27 mouse cellular contexts compared by ENCODE assay signal in the genomic region with DNA sequence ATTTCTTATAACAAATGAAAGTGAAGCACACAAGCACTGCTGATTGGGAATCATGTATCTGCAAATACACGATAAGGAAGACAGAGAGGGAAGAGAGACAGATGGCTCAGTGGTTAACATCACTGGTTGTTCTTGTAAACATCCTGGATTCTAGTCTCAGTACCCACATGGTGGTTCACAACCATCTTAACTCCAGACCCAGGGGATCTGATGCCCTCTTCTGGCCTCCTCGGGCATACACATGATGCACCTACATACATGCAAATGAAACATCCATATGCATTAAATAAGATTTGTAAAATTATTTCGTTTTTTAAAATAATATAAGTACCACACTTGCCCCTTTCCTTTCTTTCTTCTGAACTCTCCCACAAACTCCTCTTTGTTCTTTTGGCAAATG.
DNase-seq lines count a peak whose midpoint lies in the region; ATAC-seq and TF ChIP-seq lines count a peak whose summit lies in the region.
"Had no signal": no experiment of that assay in that cellular context is flagged by ENCODE, and none has a peak within 500 bp of the region (broad histone marks: within the 10 kb centered on the region; RNA-seq: fewer than 3 reads in every experiment).

No protein-coding gene starts in this region.

- H3K4me1 ChIP-seq in intestine, postnatal 0 days (replicated peaks; ENCODE audit: control insufficient read depth, insufficient read depth, low read length) = no peaks in the 10 kb centered on the region
- H3K4me1 ChIP-seq in intestine, embryonic 16.5 days (ENCODE audit: control insufficient read depth, insufficient read depth, low read length) = no peaks in the 10 kb centered on the region
- no peaks in the 10 kb centered on the region for H3K4me1 ChIP-seq in lung, embryonic 14.5 days (ENCODE audit: insufficient read depth)
- no peaks in the 10 kb centered on the region for H3K4me1 ChIP-seq in CH12.LX (ENCODE audit: control insufficient read depth in 1 of 2, insufficient read depth in 2 of 2)
- H3K4me1 ChIP-seq: embryonic facial prominence, embryonic 12.5 days; hindbrain, embryonic 10.5 days; limb, embryonic 12.5 days; liver, embryonic 13.5 days; lung, embryonic 15.5 days; midbrain, embryonic 15.5 days; neural tube, embryonic 12.5 days had no signal

- in situ Hi-C loops in CH12.LX (cut with MboI; ENCODE audit: low pct_ligation_motif_present, low pct_unique_long_range_greater_than_20kb, low sequenced_read_pairs) = no loop called here

- no peak overlapping the region for H3K4me2 ChIP-seq in intestine, postnatal 0 days (replicated peaks; ENCODE audit: low read depth)
- no peak overlapping the region for H3K4me2 ChIP-seq in intestine, embryonic 16.5 days (ENCODE audit: low read depth, low read length)
- H3K4me2 ChIP-seq in lung, embryonic 14.5 days = no peak overlapping the region
- no peak overlapping the region for H3K4me2 ChIP-seq in CH12.LX (ENCODE audit: insufficient read depth, low read depth, poor library complexity, severe bottlenecking)
- H3K4me2 ChIP-seq: embryonic facial prominence, embryonic 12.5 days; heart, embryonic 11.5 days; limb, embryonic 12.5 days; liver, embryonic 13.5 days; lung, embryonic 15.5 days; midbrain, embryonic 15.5 days; neural tube, embryonic 12.5 days had no signal

- H3K4me3 ChIP-seq in intestine, postnatal 0 days (ENCODE audit: low read depth, low read length) = no peak overlapping the region
- no peak overlapping the region for H3K4me3 ChIP-seq in intestine, embryonic 16.5 days (ENCODE audit: low read length)
- H3K4me3 ChIP-seq in lung, embryonic 14.5 days (ENCODE audit: low read depth, low read length) = no peak overlapping the region
- no peak overlapping the region for H3K4me3 ChIP-seq in CH12.LX (replicated peaks in 1 of 3; ENCODE audit: low read depth in 2 of 3, low read length in 2 of 3, poor library complexity in 1 of 3)
- H3K4me3 ChIP-seq: embryonic facial prominence, embryonic 12.5 days; gastrocnemius, adult 2 months; hindbrain, embryonic 10.5 days; limb, embryonic 12.5 days; liver, embryonic 13.5 days; lung, embryonic 15.5 days; midbrain, embryonic 15.5 days; neural tube, embryonic 12.5 days had no signal

- DNase-seq in lung, embryonic 14.5 days = no peak
- no peak for DNase-seq in lung, adult 18-20 months
- DNase-seq in CH12.LX (ENCODE audit: extremely low read depth) = peak; percentile 18
- DNase-seq in R1 (ENCODE audit: low read depth, low spot score) = peak; percentile 23
- DNase-seq in frontal cortex, adult 2 months (ENCODE audit: extremely low spot score in 1 of 2, low spot score in 1 of 2) = no peak
- no peak for DNase-seq in embryo, embryonic 10.5 days (ENCODE audit: low spot score)
- DNase-seq: adrenal gland, adult 8-10 months; B cell, adult 2 months; cerebellum, adult 18-20 months; cerebellum, postnatal 14 days; gastrocnemius, adult 2 months; liver, embryonic 13.5 days; retina, postnatal 1 day; right cerebral cortex, postnatal 25 days; spleen, adult 18-20 months; thymus, postnatal 36 days had no signal

- TF ChIP-seq RAD21 in CH12.LX (IDR thresholded peaks at IDR 0.05; ENCODE audit: low read depth, low read length) = peak; percentile 40

- no peaks in the 10 kb centered on the region for H3K27me3 ChIP-seq in intestine, postnatal 0 days (replicated peaks; ENCODE audit: control insufficient read depth, insufficient read depth, low read length)
- H3K27me3 ChIP-seq in intestine, embryonic 16.5 days (replicated peaks; ENCODE audit: control insufficient read depth, insufficient read depth, low read length) = no peaks in the 10 kb centered on the region
- no peaks in the 10 kb centered on the region for H3K27me3 ChIP-seq in lung, embryonic 14.5 days (ENCODE audit: insufficient read depth, low read length)
- H3K27me3 ChIP-seq in CH12.LX (replicated peaks) = no peaks in the 10 kb centered on the region
- H3K27me3 ChIP-seq: embryonic facial prominence, embryonic 12.5 days; limb, embryonic 12.5 days; liver, embryonic 13.5 days; lung, embryonic 15.5 days; midbrain, embryonic 15.5 days; neural tube, embryonic 12.5 days had no signal

- TF ChIP-seq EP300 in CH12.LX (IDR thresholded peaks at IDR 0.05; ENCODE audit: low read length) = no peak

- ATAC-seq in intestine, postnatal 0 days = no peak
- ATAC-seq in intestine, embryonic 16.5 days = no peak
- ATAC-seq in lung, embryonic 14.5 days (ENCODE audit: insufficient read depth) = no peak
- ATAC-seq: activated CD4-positive, CD25-positive, alpha-beta regulatory T cell, adult 4 months; midbrain, embryonic 15.5 days had no signal

- no peak overlapping the region for H3K9ac ChIP-seq in intestine, postnatal 0 days (ENCODE audit: low read depth, low read length)
- no peak overlapping the region for H3K9ac ChIP-seq in intestine, embryonic 16.5 days (ENCODE audit: low read depth, low read length)
- H3K9ac ChIP-seq in lung, embryonic 14.5 days = no peak overlapping the region
- H3K9ac ChIP-seq in CH12.LX (ENCODE audit: insufficient read depth, low read depth) = no peak overlapping the region
- H3K9ac ChIP-seq: embryonic facial prominence, embryonic 12.5 days; limb, embryonic 12.5 days; liver, embryonic 13.5 days; lung, embryonic 15.5 days; midbrain, embryonic 15.5 days; neural tube, embryonic 12.5 days had no signal

- no peaks in the 10 kb centered on the region for H3K9me3 ChIP-seq in intestine, postnatal 0 days (ENCODE audit: control insufficient read depth)
- no peaks in the 10 kb centered on the region for H3K9me3 ChIP-seq in intestine, embryonic 16.5 days (ENCODE audit: control insufficient read depth, low read length)
- H3K9me3 ChIP-seq in lung, embryonic 14.5 days (ENCODE audit: low read depth, low read length) = no peaks in the 10 kb centered on the region
- H3K9me3 ChIP-seq in CH12.LX (replicated peaks; ENCODE audit: low read length) = no peaks in the 10 kb centered on the region
- H3K9me3 ChIP-seq: embryonic facial prominence, embryonic 12.5 days; hindbrain, embryonic 10.5 days; liver, embryonic 13.5 days; lung, embryonic 15.5 days; midbrain, embryonic 15.5 days; neural tube, embryonic 12.5 days had no signal

- WGBS in intestine, postnatal 0 days = 61% methylated on average over 3 of the region's 3 CpGs
- 66% methylated on average over 3 of the region's 3 CpGs for WGBS in intestine, embryonic 16.5 days
- 63% methylated on average over 3 of the region's 3 CpGs for WGBS in lung, embryonic 14.5 days

- H3K27ac ChIP-seq in intestine, postnatal 0 days (ENCODE audit: low read depth, low read length) = no peak overlapping the region
- no peak overlapping the region for H3K27ac ChIP-seq in intestine, embryonic 16.5 days (ENCODE audit: low read length)
- H3K27ac ChIP-seq in lung, embryonic 14.5 days (ENCODE audit: low read depth) = no peak overlapping the region
- no peak overlapping the region for H3K27ac ChIP-seq in CH12.LX (ENCODE audit: insufficient read depth, low read depth)
- H3K27ac ChIP-seq: embryonic facial prominence, embryonic 12.5 days; gastrocnemius, adult 2 months; hindbrain, embryonic 10.5 days; limb, embryonic 12.5 days; liver, embryonic 13.5 days; lung, embryonic 15.5 days; macrophage; midbrain, embryonic 15.5 days; neural tube, embryonic 12.5 days had no signal

- peak; percentile 26; the same call in 1 of the 2 replicates for TF ChIP-seq CTCF in intestine, postnatal 0 days (IDR thresholded peaks at IDR 0.05; ENCODE audit: low read depth)
- TF ChIP-seq CTCF in lung, embryonic 14.5 days (IDR thresholded peaks at IDR 0.05; ENCODE audit: low read depth) = 0 out of 2 replicates have a peak, but pooled peaks have one; percentile 16
- peak in 1 of 2 experiments; percentile 52; a peak in 2 of 4 replicates for TF ChIP-seq CTCF in CH12.LX (conservative IDR thresholded peaks at IDR 0.05 in 1 of 2, IDR thresholded peaks at IDR 0.05 in 1 of 2; ENCODE audit: low read depth in 2 of 2, low read length in 2 of 2)

- dilution Hi-C loops in CH12.LX (cut with MboI; ENCODE audit: extremely low pct_ligation_motif_present, extremely low pct_unique_long_range_greater_than_20kb, low sequenced_read_pairs) = no loop called here

- no peaks in the 10 kb centered on the region for H3K36me3 ChIP-seq in intestine, postnatal 0 days (ENCODE audit: control insufficient read depth, insufficient read depth)
- H3K36me3 ChIP-seq in intestine, embryonic 16.5 days (ENCODE audit: control insufficient read depth, insufficient read depth, low read length) = no peaks in the 10 kb centered on the region
- no peaks in the 10 kb centered on the region for H3K36me3 ChIP-seq in lung, embryonic 14.5 days (ENCODE audit: insufficient read depth)
- no peaks in the 10 kb centered on the region for H3K36me3 ChIP-seq in CH12.LX (replicated peaks in 1 of 2; ENCODE audit: control insufficient read depth in 1 of 2, insufficient read depth in 1 of 2, low read length in 1 of 2)
- H3K36me3 ChIP-seq: embryonic facial prominence, embryonic 12.5 days; hindbrain, embryonic 10.5 days; limb, embryonic 12.5 days; liver, embryonic 13.5 days; lung, embryonic 15.5 days; midbrain, embryonic 15.5 days; neural tube, embryonic 12.5 days had no signal

- TF ChIP-seq POLR2A in CH12.LX (IDR thresholded peaks at IDR 0.05; ENCODE audit: low read depth, low read length) = no peak

- no peaks in the 10 kb centered on the region for H3K79me2 ChIP-seq in CH12.LX (replicated peaks; ENCODE audit: control insufficient read depth, extremely low read depth, insufficient read depth, poor library complexity, severe bottlenecking)

TF ChIP-seq in CH12.LX, 34 proteins besides CTCF, POLR2A, EP300 and RAD21:
- TF ChIP-seq SMC3 (IDR thresholded peaks at IDR 0.05; ENCODE audit: low read depth, low read length) (peak; percentile 53), JUND (conservative IDR thresholded peaks at IDR 0.05; ENCODE audit: low read depth, low read length) (no peak)

Comparison
In these comparisons a context has a peak if more than half of its experiments do, and no peak if none do; other contexts are left out.
1. DNase-seq: peak in CH12.LX (single experiment) and R1 (single experiment); none in lung, embryonic 14.5 days (single experiment), lung, adult 18-20 months (0 of 2), frontal cortex, adult 2 months (0 of 2) and embryo, embryonic 10.5 days (single experiment).